Mouse (Mus musculus) midbrain, postnatal 0 days (tissue): ENCODE measurements around the gene Smap2. TPM values are rescaled to one million over a fixed set of nuclear protein-coding genes. Genes with fewer than 3 reads are reported as not detected.

Experiments
- ATAC-seq: fragments of 200-750 bp; cut with Nextera tagmentation; 2 replicates; pipeline ENCODE4 v1.8.0; 2017; ENCODE audit warnings: moderate number of reproducible peaks, mild to moderate bottlenecking, moderate TSS enrichment, moderate library complexity; ENCODE audit not compliant: low FRiP score
- DNase-seq: peaks from one replicate; pipeline ENCODE4 v3.0.0-alpha.2; 2015; ENCODE audit warnings: low spot score
- H3K27ac ChIP-seq: fragments of 300-500 bp; sonication (generic); 2 replicates; pipeline ENCODE4 v1.5.1; 2014; ENCODE audit warnings: low read depth, mild to moderate bottlenecking, low read length, mixed read lengths
- H3K27me3 ChIP-seq: fragments of 300-500 bp; sonication (generic); 2 replicates; pipeline ENCODE4 v1.6.1; 2014; ENCODE audit warnings: low read length, control low read depth, mixed read lengths; ENCODE audit not compliant: insufficient read depth
- H3K36me3 ChIP-seq: fragments of 300-500 bp; sonication (generic); 2 replicates; pipeline ENCODE4 v1.6.1; 2014; ENCODE audit warnings: low read length, control low read depth, mixed read lengths; ENCODE audit not compliant: insufficient read depth
- H3K4me1 ChIP-seq: fragments of 300-500 bp; sonication (generic); 2 replicates; pipeline ENCODE4 v1.6.1; 2014; ENCODE audit warnings: mild to moderate bottlenecking, control low read depth, antibody characterized with exemption, low read length, mixed read lengths; ENCODE audit not compliant: insufficient read depth
- H3K4me2 ChIP-seq: fragments of 300-500 bp; sonication (generic); 2 replicates; pipeline ENCODE4 v1.6.1; 2014; ENCODE audit warnings: low read depth, mild to moderate bottlenecking, low read length, mixed read lengths; ENCODE audit not compliant: poor library complexity, severe bottlenecking
- H3K4me3 ChIP-seq: fragments of 300-500 bp; sonication (generic); 2 replicates; pipeline ENCODE4 v1.5.1; 2014; ENCODE audit warnings: low read depth, mild to moderate bottlenecking, low read length, moderate library complexity
- H3K9ac ChIP-seq: fragments of 300-500 bp; sonication (generic); replicated peaks from 2 replicates; pipeline ENCODE4 v1.6.1; 2014; ENCODE audit warnings: mild to moderate bottlenecking, low read length, moderate library complexity, mixed read lengths; ENCODE audit not compliant: poor library complexity, severe bottlenecking
- H3K9me3 ChIP-seq: fragments of 300-500 bp; sonication (generic); 2 replicates; pipeline ENCODE4 v1.6.1; 2016; ENCODE audit warnings: low read length, control low read depth
- CTCF ChIP-seq: IDR thresholded peaks from 2 replicates; pipeline ENCODE4 v1.5.1; 2016; ENCODE audit warnings: antibody characterized with exemption, mild to moderate bottlenecking
- WGBS: fragments of 180-500 bp; shearing (Covaris S2); extraction: QIAGEN DNeasy Blood & Tissue Kit; methylation state at CpG from one replicate; pipeline ENCODE4 v1.1.7; 2014; 5-methylcytosine and 5-hydroxymethylcytosine counted together
- polyA plus RNA-seq: library from polyadenylated mRNA; unstranded; fragments of >200 nt; fragmentation: Nextera tagmentation; extraction: Ambion mirVana; gene quantifications from 2 replicates; pipeline ENCODE4 v1.2.1, GENCODE M21; 2015
- total RNA-seq: library from RNA; depleted of rRNA; stranded (reverse); fragments of >200 nt; gene quantifications from 2 replicates; pipeline ENCODE4 v1.2.3, GENCODE M21; 2014

Gene Smap2
- total and polyA plus RNA-seq, 2 experiments from 2014 or later, result 45.5 to 91.6 TPM

DNA sequence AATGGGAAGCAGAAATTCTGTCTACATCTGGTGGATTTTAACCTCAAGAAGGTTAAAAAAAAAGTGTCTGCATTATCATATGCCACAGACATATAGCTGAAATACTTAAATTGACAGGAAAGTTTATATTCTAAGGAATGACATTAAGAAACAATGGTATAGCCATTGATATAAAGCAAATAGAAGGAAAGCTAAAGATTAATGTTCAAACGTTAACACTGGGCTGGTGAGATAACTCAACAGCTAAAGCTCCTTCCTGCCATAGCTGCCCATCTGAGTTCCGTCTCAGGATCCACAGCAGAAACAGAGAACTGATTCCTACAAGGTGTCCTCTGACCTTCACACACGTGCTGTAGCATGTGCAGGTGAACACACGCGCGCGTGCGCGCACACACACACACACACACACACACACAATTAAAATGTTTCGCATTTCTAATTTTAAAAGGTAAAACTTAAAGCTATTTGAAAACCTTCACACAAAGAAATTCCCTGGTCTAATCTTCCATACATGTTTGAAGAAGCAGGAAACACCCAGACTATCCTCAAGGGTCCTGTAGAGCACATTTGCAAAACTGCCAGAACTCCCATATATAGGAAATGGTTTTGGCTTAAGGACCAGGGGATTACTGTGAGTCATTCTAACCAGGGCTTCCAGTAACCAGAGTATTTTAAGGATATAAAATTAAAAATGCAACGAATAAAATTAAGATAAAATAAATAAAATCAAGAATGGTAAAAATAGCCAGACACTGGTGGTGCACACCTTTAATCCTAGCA, 6.1 kb downstream of the Smap2 start:
- H3K4me2 ChIP-seq, result no peak overlapping the region
- ATAC-seq (no peak), DNase-seq (no peak)
- H3K4me3 ChIP-seq, result no peak overlapping the region
- H3K4me1 ChIP-seq, result no peaks in the 10 kb centered on the region; the same call in 1 of the 2 replicates
- no peak for TF ChIP-seq CTCF
- no peak overlapping the region for H3K9ac ChIP-seq
- 83% methylated on average over 11 of the region's 11 CpGs for WGBS
- H3K27me3 ChIP-seq, result no peaks in the 10 kb centered on the region
- no peaks in the 10 kb centered on the region for H3K9me3 ChIP-seq
- H3K27ac ChIP-seq, result no peak overlapping the region
- H3K36me3 ChIP-seq, result no peaks in the 10 kb centered on the region

GRCm38 (mm10) chr4:121009151-121009550, 7.9 kb downstream of the Smap2 start:
- H3K27me3 ChIP-seq, result no peaks in the 10 kb centered on the region
- H3K4me3 ChIP-seq, result no peak overlapping the region
- ATAC-seq (no peak), DNase-seq (no peak)
- H3K4me2 ChIP-seq, result no peak overlapping the region
- no peak overlapping the region for H3K9ac ChIP-seq
- 87% methylated on average over 5 of the region's 5 CpGs for WGBS
- no peak overlapping the region for H3K27ac ChIP-seq
- no peaks in the 10 kb centered on the region for H3K4me1 ChIP-seq
- no peak for TF ChIP-seq CTCF
- H3K9me3 ChIP-seq, result no peaks in the 10 kb centered on the region
- no peaks in the 10 kb centered on the region for H3K36me3 ChIP-seq

- ATAC-seq (no peak), DNase-seq (no peak)
- H3K4me3 ChIP-seq, result no peak overlapping the region
- H3K36me3 ChIP-seq, result no peaks in the 10 kb centered on the region
- H3K9me3 ChIP-seq, result no peaks in the 10 kb centered on the region
- no peak overlapping the region for H3K4me2 ChIP-seq
- H3K9ac ChIP-seq, result no peak overlapping the region
- H3K27ac ChIP-seq, result no peak overlapping the region
- no peak for TF ChIP-seq CTCF
- H3K4me1 ChIP-seq, result no peaks in the 10 kb centered on the region
- WGBS, result 80% methylated on average over 3 of the region's 3 CpGs
- no peaks in the 10 kb centered on the region for H3K27me3 ChIP-seq
These were observed 8.8 kb downstream of the Smap2 start for GRCm38 (mm10) chr4:121008071-121008745.

DNA sequence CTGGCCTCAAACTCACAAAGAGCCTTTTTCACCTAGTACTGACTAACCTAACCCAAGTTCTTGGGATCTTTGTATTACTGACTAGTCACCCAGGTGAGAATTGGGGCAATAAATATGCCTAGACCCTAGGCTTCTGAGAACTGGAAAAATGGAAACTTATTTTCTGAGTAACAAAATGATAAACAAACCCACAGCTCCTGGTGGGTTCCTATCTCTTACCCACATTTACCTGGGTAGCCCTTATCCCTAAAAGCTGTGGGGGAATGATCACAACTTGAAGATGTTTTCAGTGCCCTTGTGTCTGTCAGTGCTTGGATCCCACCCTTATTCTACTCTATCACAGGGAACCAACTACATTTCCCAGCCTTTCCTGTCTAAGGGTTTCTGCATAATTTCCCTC, 10.0 kb downstream of the Smap2 start:
- no peak overlapping the region for H3K4me3 ChIP-seq
- H3K4me1 ChIP-seq, result peaks cover 10% of the 10 kb centered on the region
- DNase-seq (no peak), ATAC-seq (no peak)
- H3K9me3 ChIP-seq, result no peaks in the 10 kb centered on the region
- H3K36me3 ChIP-seq, result no peaks in the 10 kb centered on the region
- H3K27ac ChIP-seq, result no peak overlapping the region
- H3K4me2 ChIP-seq, result no peak overlapping the region
- no peaks in the 10 kb centered on the region for H3K27me3 ChIP-seq
- no peak for TF ChIP-seq CTCF
- H3K9ac ChIP-seq, result no peak overlapping the region

DNA sequence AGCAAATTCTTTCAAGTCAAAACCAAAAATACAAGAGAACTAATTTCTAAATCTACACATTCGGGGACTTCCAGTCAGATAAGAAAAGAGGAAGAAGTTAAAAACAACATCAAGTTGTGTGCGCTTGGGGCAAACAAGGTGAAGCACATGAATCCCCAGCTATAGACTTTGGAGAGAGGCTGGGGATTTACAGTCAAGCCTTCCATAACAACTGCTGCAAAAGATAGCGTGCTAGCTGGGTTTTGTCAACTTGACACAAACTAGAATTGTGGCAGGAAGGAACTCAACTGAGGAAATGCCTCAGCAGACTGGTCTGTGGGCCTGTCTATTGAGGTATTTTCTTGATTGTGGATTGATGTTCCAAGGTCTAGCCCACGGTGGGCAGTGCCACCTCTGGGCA, 12.4 kb downstream of the Smap2 start:
- Histone ChIP-seq H3K36me3 (no peaks in the 10 kb centered on the region), H3K9me3 (no peaks in the 10 kb centered on the region), H3K4me3 (no peak overlapping the region), H3K4me1 (peaks cover 10% of the 10 kb centered on the region), H3K9ac (no peak overlapping the region), H3K27ac (no peak overlapping the region), H3K27me3 (no peaks in the 10 kb centered on the region), H3K4me2 (no peak overlapping the region)
- ATAC-seq (no peak), DNase-seq (no peak)
- 89% methylated on average over 4 of the region's 4 CpGs for WGBS
- no peak for TF ChIP-seq CTCF

DNA sequence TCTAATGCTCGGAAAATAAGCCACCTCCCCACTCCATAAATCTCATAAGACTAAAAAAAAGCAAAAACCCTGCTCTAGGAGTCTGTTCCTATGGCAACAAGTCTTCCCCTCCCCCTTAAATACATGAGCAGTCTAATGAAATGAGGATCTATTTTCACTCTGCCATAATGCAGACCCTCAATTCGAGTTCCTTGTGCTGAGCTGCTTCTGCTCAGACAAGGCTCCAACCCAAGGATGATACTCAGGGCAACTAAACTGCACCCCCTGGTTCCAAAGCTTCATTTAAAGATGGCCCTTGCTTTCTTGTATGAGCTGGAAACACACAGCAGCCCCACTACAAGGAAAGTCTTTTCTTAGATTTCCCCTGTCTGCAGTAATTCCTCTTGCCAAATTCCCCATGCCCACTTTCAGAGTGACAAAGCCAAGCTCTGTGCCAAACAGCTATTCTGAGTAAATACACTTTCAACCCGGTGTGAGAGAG, 13.4 kb downstream of the Smap2 start:
- no peak overlapping the region for H3K9ac ChIP-seq
- peak; percentile 84 for DNase-seq

More for the DNA sequence above, 13.4 kb downstream of the Smap2 start:
- peak overlapping the region; percentile 25; the same call in 1 of the 2 replicates for H3K4me2 ChIP-seq
- ATAC-seq, result peak; percentile 82
- 17% methylated on average over 3 of the region's 3 CpGs for WGBS
- no peak overlapping the region for H3K4me3 ChIP-seq
- peaks cover 10% of the 10 kb centered on the region for H3K4me1 ChIP-seq
- no peaks in the 10 kb centered on the region for H3K27me3 ChIP-seq
- H3K36me3 ChIP-seq, result no peaks in the 10 kb centered on the region
- peak overlapping the region; percentile 76 for H3K27ac ChIP-seq
- 0 out of 2 replicates have a peak, but pooled peaks have one; percentile 1 for TF ChIP-seq CTCF
- no peaks in the 10 kb centered on the region for H3K9me3 ChIP-seq
